In the genomic region with DNA sequence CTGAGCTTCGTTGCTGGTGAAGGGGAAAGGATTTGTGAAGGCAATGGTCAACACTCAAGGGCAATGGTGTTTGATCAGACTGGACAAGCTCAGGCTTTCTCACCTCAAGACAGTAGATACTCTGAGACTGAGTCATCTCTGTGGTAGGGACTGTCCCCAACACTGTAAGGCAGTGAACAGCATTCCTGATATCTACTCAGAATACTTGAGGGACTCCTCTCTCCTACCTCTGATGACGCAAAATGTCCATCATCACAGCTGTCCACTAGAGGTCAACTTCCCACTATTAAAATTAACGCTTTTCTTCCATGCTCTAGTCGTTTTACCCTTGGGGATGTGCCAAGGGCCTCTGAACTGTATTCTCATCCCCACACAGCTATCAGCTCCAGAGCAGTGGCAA, we compare ENCODE assay signal across 30 mouse cellular contexts.
"Had no signal": no experiment of that assay in that cellular context is flagged by ENCODE, and none has a peak within 500 bp of the region (broad histone marks: within the 10 kb centered on the region; RNA-seq: fewer than 3 reads in every experiment).

No protein-coding gene starts in this region.

- H3K9me3 ChIP-seq: limb, embryonic 10.5 days; limb, embryonic 12.5 days; limb, embryonic 13.5 days; limb, embryonic 15.5 days; liver, embryonic 12.5 days; liver, embryonic 13.5 days; liver, embryonic 15.5 days; lung, embryonic 15.5 days; megakaryocyte, embryonic 14.5 days; midbrain, embryonic 10.5 days; midbrain, embryonic 12.5 days; midbrain, embryonic 13.5 days; midbrain, embryonic 15.5 days; neural tube, embryonic 12.5 days had no signal

- H3K4me3 ChIP-seq: limb, embryonic 10.5 days; limb, embryonic 12.5 days; limb, embryonic 13.5 days; limb, embryonic 15.5 days; liver, embryonic 12.5 days; liver, embryonic 13.5 days; liver, embryonic 15.5 days; lung, embryonic 15.5 days; megakaryocyte, embryonic 14.5 days; midbrain, embryonic 10.5 days; midbrain, embryonic 12.5 days; midbrain, embryonic 13.5 days; midbrain, embryonic 15.5 days; myocyte; neural tube, embryonic 12.5 days had no signal

- ATAC-seq: liver, embryonic 12.5 days; liver, postnatal 0 days; lung, postnatal 0 days; midbrain, embryonic 13.5 days; midbrain, embryonic 15.5 days had no signal

- H3K9ac ChIP-seq: limb, embryonic 12.5 days; limb, embryonic 13.5 days; limb, embryonic 15.5 days; liver, embryonic 12.5 days; liver, embryonic 13.5 days; liver, embryonic 14.5 days; liver, embryonic 15.5 days; liver, postnatal 0 days; lung, embryonic 14.5 days; lung, embryonic 15.5 days; midbrain, embryonic 12.5 days; midbrain, embryonic 13.5 days; midbrain, embryonic 15.5 days; neural tube, embryonic 12.5 days had no signal

- H3K4me1 ChIP-seq: limb, embryonic 12.5 days; limb, embryonic 13.5 days; limb, embryonic 15.5 days; liver, embryonic 12.5 days; liver, embryonic 13.5 days; liver, embryonic 15.5 days; lung, embryonic 15.5 days; midbrain, embryonic 10.5 days; midbrain, embryonic 12.5 days; midbrain, embryonic 13.5 days; midbrain, embryonic 15.5 days; neural tube, embryonic 12.5 days had no signal

- H3K4me2 ChIP-seq: limb, embryonic 12.5 days; limb, embryonic 13.5 days; limb, embryonic 15.5 days; liver, embryonic 11.5 days; liver, embryonic 12.5 days; liver, embryonic 13.5 days; liver, embryonic 15.5 days; lung, embryonic 14.5 days; lung, embryonic 15.5 days; midbrain, embryonic 12.5 days; midbrain, embryonic 13.5 days; midbrain, embryonic 15.5 days; neural tube, embryonic 12.5 days had no signal

- H3K27me3 ChIP-seq: limb, embryonic 12.5 days; limb, embryonic 13.5 days; limb, embryonic 15.5 days; liver, embryonic 12.5 days; liver, embryonic 13.5 days; liver, embryonic 15.5 days; lung, embryonic 15.5 days; megakaryocyte, embryonic 14.5 days; midbrain, embryonic 12.5 days; midbrain, embryonic 13.5 days; midbrain, embryonic 15.5 days; neural tube, embryonic 12.5 days had no signal

- H3K36me3 ChIP-seq: limb, embryonic 10.5 days; limb, embryonic 12.5 days; limb, embryonic 13.5 days; limb, embryonic 15.5 days; liver, embryonic 13.5 days; liver, embryonic 15.5 days; lung, embryonic 15.5 days; midbrain, embryonic 10.5 days; midbrain, embryonic 12.5 days; midbrain, embryonic 13.5 days; neural tube, embryonic 12.5 days had no signal

- DNase-seq: left cerebral cortex, postnatal 4 days; liver; liver, embryonic 13.5 days; liver, postnatal 0 days; lung, adult 18-20 months; lung, adult 2 months; lung, embryonic 14.5 days; lung, postnatal 10 days; lung, postnatal 14 days; lung, postnatal 36 days; lung, postnatal 4 days; midbrain, embryonic 14.5 days had no signal

- H3K27ac ChIP-seq: limb, embryonic 10.5 days; limb, embryonic 12.5 days; limb, embryonic 13.5 days; limb, embryonic 15.5 days; liver, embryonic 12.5 days; liver, embryonic 13.5 days; liver, embryonic 14.5 days; liver, embryonic 15.5 days; lung, embryonic 15.5 days; macrophage; midbrain, embryonic 10.5 days; midbrain, embryonic 12.5 days; midbrain, embryonic 13.5 days; midbrain, embryonic 15.5 days; neural tube, embryonic 12.5 days had no signal
